Mouse (Mus musculus) left cerebral cortex, adult 2 months (tissue): ENCODE results near the gene Fbxo11. TPM values are rescaled to one million over a fixed set of nuclear protein-coding genes. Genes with fewer than 3 reads are reported as not detected.
A peak's percentile ranks its signal among the peaks of the same experiment; 100 is the strongest.
"Not testable (repeated sequence)": the region's sequence is repeated elsewhere in the genome, so short reads cannot be mapped to it uniquely, and the experiment has no call there.

ENCODE experiments used
- DNase-seq, 2 experiments: peaks; one replicate each; pipeline ENCODE4 v3.0.0; 2021 to 2022; ENCODE audit warnings: low spot score in 2 of 2, mixed read lengths in 1 of 2; ENCODE audit errors: extremely low spot score in 1 of 2
- H3K27ac ChIP-seq: fragments of 200-600 bp; 2 replicates; pipeline ENCODE4 v1.8.1; 2022
- H3K4me3 ChIP-seq: fragments of 200-600 bp; 2 replicates; pipeline ENCODE4 v1.8.1; 2022
- CTCF ChIP-seq: fragments of 200-600 bp; IDR thresholded peaks from 2 replicates; pipeline ENCODE4 v1.8.1; 2022; ENCODE audit warnings: antibody characterized with exemption, mild to moderate bottlenecking, moderate library complexity
- intact Hi-C: fragments of 180-260 bp; cut with DNase I; formaldehyde crosslinking; loops from one replicate; pipeline ENCODE4 v1.15.1; 2025
- total RNA-seq, 2 experiments: library from RNA; stranded (reverse); gene quantifications; 2 replicates each; pipeline ENCODE4 v1.2.3; 2021

Fbxo11 gene
- total RNA-seq, 2 experiments from 2014 or later: 113 to 128 TPM

- no peak for TF ChIP-seq CTCF
Measured at GRCm38 (mm10) chr17:87987507-87987906, 77.6 kb downstream of the Fbxo11 start.

GRCm38 (mm10) chr17:87985916-87986315, 79.2 kb downstream of the Fbxo11 start:
- intact Hi-C loops: no loop called here
- TF ChIP-seq CTCF: no peak
- H3K27ac ChIP-seq: no peak overlapping the region

More at GRCm38 (mm10) chr17:87987507-87987906, 77.6 kb downstream of the Fbxo11 start:
- DNase-seq: no peak
- no peak overlapping the region for H3K27ac ChIP-seq
- H3K4me3 ChIP-seq: no peak overlapping the region
- intact Hi-C loops: no loop called here

GRCm38 (mm10) chr17:87984440-87985214, 80.5 kb downstream of the Fbxo11 start:
- intact Hi-C loops: no loop called here

More at GRCm38 (mm10) chr17:87985916-87986315, 79.2 kb downstream of the Fbxo11 start:
- no peak for DNase-seq
- H3K4me3 ChIP-seq: no peak overlapping the region

GRCm38 (mm10) chr17:87983313-87983712, 81.8 kb downstream of the Fbxo11 start:
- Histone ChIP-seq H3K27ac (no peak overlapping the region), H3K4me3 (no peak overlapping the region)
- intact Hi-C loops: no loop called here
- TF ChIP-seq CTCF: no peak
- no peak for DNase-seq

More at GRCm38 (mm10) chr17:87984440-87985214, 80.5 kb downstream of the Fbxo11 start:
- no peak overlapping the region for H3K4me3 ChIP-seq
- TF ChIP-seq CTCF: no peak
- no peak for DNase-seq
- no peak overlapping the region for H3K27ac ChIP-seq

- no peak for DNase-seq
- TF ChIP-seq CTCF: peak; percentile 46
- intact Hi-C loops: no loop called here
- Histone ChIP-seq H3K27ac (no peak overlapping the region), H3K4me3 (no peak overlapping the region)
Measured at GRCm38 (mm10) chr17:87982112-87982511, 83.0 kb downstream of the Fbxo11 start.

GRCm38 (mm10) chr17:87979696-87980095, 85.4 kb downstream of the Fbxo11 start:
- intact Hi-C loops: loop anchor here (5.0 kb wide), 1 partner anchor 88 kb away; the partner anchor contains the start of gene Fbxo11

GRCm38 (mm10) chr17:87976927-87977326, 88.2 kb downstream of the Fbxo11 start:
- H3K4me3 ChIP-seq, H3K27ac ChIP-seq, DNase-seq: not testable (repeated sequence)
- intact Hi-C loops: loop anchor here (5.0 kb wide), 1 partner anchor 90 kb away; the partner anchor contains the start of gene Fbxo11

More at GRCm38 (mm10) chr17:87979696-87980095, 85.4 kb downstream of the Fbxo11 start:
- not testable (repeated sequence) for DNase-seq, H3K4me3 ChIP-seq, H3K27ac ChIP-seq

- DNase-seq: no peak
- Histone ChIP-seq H3K4me3 (peak overlapping the region; percentile 100), H3K27ac (no peak overlapping the region)
- intact Hi-C loops: loop anchor here (5.0 kb wide), 1 partner anchor 91 kb away; the partner anchor contains the start of gene Fbxo11
- no peak for TF ChIP-seq CTCF
Measured at GRCm38 (mm10) chr17:87976154-87976806, 88.8 kb downstream of the Fbxo11 start.

- Histone ChIP-seq H3K27ac (peak overlapping the region; percentile 83), H3K4me3 (peak overlapping the region; percentile 100)
- DNase-seq: no peak
- intact Hi-C loops: loop anchor here (5.0 kb wide), 1 partner anchor 92 kb away; the partner anchor contains the start of gene Fbxo11
- TF ChIP-seq CTCF: no peak
Measured at GRCm38 (mm10) chr17:87975229-87975853, 89.8 kb downstream of the Fbxo11 start.

- H3K4me3 ChIP-seq: peak within 1 kb of the TSS; percentile 100
- peak within 1 kb of the TSS; percentile 83 for H3K27ac ChIP-seq
- no peak for TF ChIP-seq CTCF
- DNase-seq: peak; percentile 82 to 88
- intact Hi-C loops: loop anchor here (5.0 kb wide), 1 partner anchor 93 kb away; the partner anchor contains the start of gene Fbxo11
Measured at GRCm38 (mm10) chr17:87974629-87975228, 90.4 kb downstream of the Fbxo11 start, which contains the start of gene Msh6. Msh6 (plus strand) TSS chr17:87975062.
